Mouse (Mus musculus) heart, embryonic 12.5 days (tissue): Measurements from ENCODE around the gene Pdzd2. TPM values are rescaled to one million over a fixed set of nuclear protein-coding genes. Genes with fewer than 3 reads are reported as not detected.

Source experiments
- ATAC-seq: fragments of 200-750 bp; cut with Nextera tagmentation; 2 replicates; pipeline ENCODE4 v1.8.0; 2017; ENCODE audit warnings: moderate TSS enrichment, moderate library complexity; ENCODE audit not compliant: insufficient number of reproducible peaks, low FRiP score
- H3K27ac ChIP-seq: fragments of 300-500 bp; sonication (generic); 2 replicates; pipeline ENCODE4 v1.5.1; 2016; ENCODE audit warnings: mild to moderate bottlenecking, moderate library complexity; ENCODE audit not compliant: poor library complexity, severe bottlenecking
- H3K27me3 ChIP-seq: fragments of 300-500 bp; sonication (generic); replicated peaks from 2 replicates; pipeline ENCODE4 v1.6.1; 2016; ENCODE audit warnings: mild to moderate bottlenecking, moderate library complexity
- H3K36me3 ChIP-seq: fragments of 300-500 bp; sonication (generic); 2 replicates; pipeline ENCODE4 v1.6.1; 2016; ENCODE audit warnings: mild to moderate bottlenecking, moderate library complexity
- H3K4me1 ChIP-seq: fragments of 300-500 bp; sonication (generic); replicated peaks from 2 replicates; pipeline ENCODE4 v1.6.1; 2016; ENCODE audit warnings: mild to moderate bottlenecking
- H3K4me2 ChIP-seq: fragments of 300-500 bp; sonication (generic); 2 replicates; pipeline ENCODE4 v1.6.1; 2016; ENCODE audit warnings: mild to moderate bottlenecking, moderate library complexity
- H3K4me3 ChIP-seq: fragments of 300-500 bp; sonication (generic); 2 replicates; pipeline ENCODE4 v1.5.1; 2016; ENCODE audit warnings: mild to moderate bottlenecking
- H3K9ac ChIP-seq: fragments of 300-500 bp; sonication (generic); 2 replicates; pipeline ENCODE4 v1.6.1; 2016; ENCODE audit warnings: mild to moderate bottlenecking, moderate library complexity
- H3K9me3 ChIP-seq: fragments of 300-500 bp; sonication (generic); replicated peaks from 2 replicates; pipeline ENCODE4 v1.6.1; 2016; ENCODE audit warnings: mild to moderate bottlenecking, moderate library complexity
- WGBS: fragments of 180-500 bp; shearing (Covaris S2); methylation state at CpG from one replicate; pipeline ENCODE4 v1.1.7; 2016; 5-methylcytosine and 5-hydroxymethylcytosine counted together
- polyA plus RNA-seq: library from polyadenylated mRNA; unstranded; fragments of >200 nt; fragmentation: Nextera tagmentation; extraction: Ambion mirVana; gene quantifications from 2 replicates; pipeline ENCODE4 v1.2.1, GENCODE M21; 2016

Gene Pdzd2
- polyA plus RNA-seq, 1 experiment from 2014 or later: 14.4 TPM

- H3K4me1 ChIP-seq: no peaks in the 10 kb centered on the region; the same call in 1 of the 2 replicates
These were observed 392.8 kb downstream of the Pdzd2 start for GRCm38 (mm10) chr15:12346916-12347315.

GRCm38 (mm10) chr15:12341401-12341758 lies 398.3 kb downstream of the Pdzd2 start:
- Histone ChIP-seq H3K4me2 (no peak overlapping the region), H3K4me1 (peaks cover 17% of the 10 kb centered on the region), H3K27ac (0 out of 2 replicates have a peak overlapping the region, but pooled peaks have one; percentile 44), H3K9ac (no peak overlapping the region), H3K4me3 (no peak overlapping the region), H3K9me3 (no peaks in the 10 kb centered on the region), H3K27me3 (no peaks in the 10 kb centered on the region), H3K36me3 (peaks cover 27% of the 10 kb centered on the region)
- no peak; the same call in 1 of the 2 replicates for ATAC-seq
- 49% methylated on average over 4 of the region's 4 CpGs for WGBS

More at GRCm38 (mm10) chr15:12346916-12347315, 392.8 kb downstream of the Pdzd2 start:
- no peak overlapping the region for H3K4me3 ChIP-seq
- H3K27me3 ChIP-seq: no peaks in the 10 kb centered on the region
- 95% methylated on average over 3 of the region's 3 CpGs for WGBS
- ATAC-seq: no peak
- no peak overlapping the region for H3K9ac ChIP-seq
- H3K9me3 ChIP-seq: no peaks in the 10 kb centered on the region
- peaks cover 50% of the 10 kb centered on the region for H3K36me3 ChIP-seq
- H3K4me2 ChIP-seq: no peak overlapping the region
- no peak overlapping the region for H3K27ac ChIP-seq

GRCm38 (mm10) chr15:12340536-12341400 lies 399.0 kb downstream of the Pdzd2 start:
- ATAC-seq: no peak
- peaks cover 24% of the 10 kb centered on the region for H3K36me3 ChIP-seq
- H3K27me3 ChIP-seq: no peaks in the 10 kb centered on the region
- H3K9me3 ChIP-seq: no peaks in the 10 kb centered on the region
- H3K4me2 ChIP-seq: no peak overlapping the region
- WGBS: 59% methylated on average over 5 of the region's 5 CpGs
- H3K9ac ChIP-seq: no peak overlapping the region
- peaks cover 22% of the 10 kb centered on the region for H3K4me1 ChIP-seq
- no peak overlapping the region for H3K4me3 ChIP-seq
- H3K27ac ChIP-seq: no peak overlapping the region; the same call in 1 of the 2 replicates

- WGBS: 49% methylated on average over 3 of the region's 3 CpGs
- Histone ChIP-seq H3K4me1 (peaks cover 38% of the 10 kb centered on the region), H3K9me3 (no peaks in the 10 kb centered on the region), H3K27me3 (no peaks in the 10 kb centered on the region), H3K4me3 (no peak overlapping the region), H3K4me2 (no peak overlapping the region), H3K36me3 (peaks cover 3% of the 10 kb centered on the region), H3K27ac (no peak overlapping the region), H3K9ac (no peak overlapping the region)
- ATAC-seq: peak; percentile 33; the same call in 1 of the 2 replicates
These were observed 402.0 kb downstream of the Pdzd2 start for GRCm38 (mm10) chr15:12337779-12338137.

- H3K9me3 ChIP-seq: no peaks in the 10 kb centered on the region
- peaks cover 3% of the 10 kb centered on the region for H3K36me3 ChIP-seq
- 73% methylated on average over 4 of the region's 4 CpGs for WGBS
- H3K4me1 ChIP-seq: peaks cover 38% of the 10 kb centered on the region
- no peak overlapping the region for H3K9ac ChIP-seq
- peak; percentile 61; the same call in 1 of the 2 replicates for ATAC-seq
- H3K4me3 ChIP-seq: no peak overlapping the region
- H3K27ac ChIP-seq: no peak overlapping the region
- H3K27me3 ChIP-seq: no peaks in the 10 kb centered on the region
- H3K4me2 ChIP-seq: no peak overlapping the region
These were observed 402.5 kb downstream of the Pdzd2 start for GRCm38 (mm10) chr15:12337030-12337778.

- no peaks in the 10 kb centered on the region for H3K27me3 ChIP-seq
- WGBS: 69% methylated on average over 4 of the region's 4 CpGs
- no peak overlapping the region for H3K9ac ChIP-seq
- H3K36me3 ChIP-seq: no peaks in the 10 kb centered on the region
- no peak overlapping the region for H3K4me2 ChIP-seq
- no peak overlapping the region for H3K4me3 ChIP-seq
- no peak overlapping the region for H3K27ac ChIP-seq
- no peak for ATAC-seq
- H3K4me1 ChIP-seq: peaks cover 52% of the 10 kb centered on the region
- H3K9me3 ChIP-seq: no peaks in the 10 kb centered on the region
These were observed 405.3 kb downstream of the Pdzd2 start for GRCm38 (mm10) chr15:12334381-12334780.

- 24% methylated on average over 1 of the region's 1 CpGs for WGBS
These were observed 408.4 kb downstream of the Pdzd2 start for GRCm38 (mm10) chr15:12331300-12331699.

GRCm38 (mm10) chr15:12330892-12331291 lies 408.8 kb downstream of the Pdzd2 start:
- Histone ChIP-seq H3K27me3 (no peaks in the 10 kb centered on the region), H3K9ac (no peak overlapping the region), H3K9me3 (no peaks in the 10 kb centered on the region), H3K4me1 (peaks cover 45% of the 10 kb centered on the region), H3K36me3 (peaks cover under 1% of the 10 kb centered on the region; the same call in 1 of the 2 replicates), H3K4me2 (no peak overlapping the region), H3K27ac (peak overlapping the region; percentile 71), H3K4me3 (no peak overlapping the region)
- no peak for ATAC-seq

More at GRCm38 (mm10) chr15:12331300-12331699, 408.4 kb downstream of the Pdzd2 start:
- ATAC-seq: 0 out of 2 replicates have a peak, but pooled peaks have one; percentile 9
- H3K4me2 ChIP-seq: 0 out of 2 replicates have a peak overlapping the region, but pooled peaks have one; percentile 26
- no peak overlapping the region for H3K4me3 ChIP-seq
- no peaks in the 10 kb centered on the region for H3K27me3 ChIP-seq
- H3K9ac ChIP-seq: no peak overlapping the region
- peak overlapping the region; percentile 71 for H3K27ac ChIP-seq
- H3K36me3 ChIP-seq: no peaks in the 10 kb centered on the region
- H3K4me1 ChIP-seq: peaks cover 43% of the 10 kb centered on the region
- no peaks in the 10 kb centered on the region for H3K9me3 ChIP-seq

GRCm38 (mm10) chr15:12330389-12330788 lies 409.3 kb downstream of the Pdzd2 start:
- H3K9ac ChIP-seq: no peak overlapping the region

GRCm38 (mm10) chr15:12324326-12324725 lies 415.4 kb downstream of the Pdzd2 start:
- no peak for ATAC-seq
- no peaks in the 10 kb centered on the region for H3K27me3 ChIP-seq

More at GRCm38 (mm10) chr15:12330389-12330788, 409.3 kb downstream of the Pdzd2 start:
- no peaks in the 10 kb centered on the region for H3K9me3 ChIP-seq
- H3K4me1 ChIP-seq: peaks cover 47% of the 10 kb centered on the region
- H3K27me3 ChIP-seq: no peaks in the 10 kb centered on the region
- 80% methylated on average over 3 of the region's 3 CpGs for WGBS
- ATAC-seq: no peak
- peak overlapping the region; percentile 71 for H3K27ac ChIP-seq
- no peak overlapping the region for H3K4me2 ChIP-seq
- no peak overlapping the region for H3K4me3 ChIP-seq
- peaks cover 6% of the 10 kb centered on the region; the same call in 1 of the 2 replicates for H3K36me3 ChIP-seq

More at GRCm38 (mm10) chr15:12324326-12324725, 415.4 kb downstream of the Pdzd2 start:
- Histone ChIP-seq H3K4me2 (peak overlapping the region; percentile 44), H3K4me3 (peak overlapping the region; percentile 3; the same call in 1 of the 2 replicates), H3K4me1 (peaks cover 31% of the 10 kb centered on the region), H3K9me3 (no peaks in the 10 kb centered on the region), H3K27ac (no peak overlapping the region), H3K9ac (no peak overlapping the region), H3K36me3 (peaks cover 6% of the 10 kb centered on the region; the same call in 1 of the 2 replicates)
- 81% methylated on average over 1 of the region's 1 CpGs for WGBS
